In genomic region chr15:95943470-95943869, GRCm38 (mm10) we compare ENCODE assay signal across 8 mouse cellular contexts.
DNase-seq lines count a peak whose midpoint lies in the region; ATAC-seq and TF ChIP-seq lines count a peak whose summit lies in the region.

No protein-coding gene starts in this region.

- H3K4me1 ChIP-seq in forebrain, postnatal 0 days (ENCODE audit: insufficient read depth) = 0 out of 2 replicates have a peak, but pooled peaks cover 4% of the 10 kb centered on the region
- peaks cover 11% of the 10 kb centered on the region for H3K4me1 ChIP-seq in forebrain, embryonic 16.5 days (replicated peaks; ENCODE audit: control insufficient read depth, insufficient read depth, low read length)
- no peaks in the 10 kb centered on the region for H3K4me1 ChIP-seq in CH12.LX (ENCODE audit: control insufficient read depth in 1 of 2, insufficient read depth in 2 of 2)
- no peaks in the 10 kb centered on the region for H3K4me1 ChIP-seq in lung, embryonic 14.5 days (ENCODE audit: insufficient read depth)

- H3K4me2 ChIP-seq in forebrain, postnatal 0 days (ENCODE audit: low read depth) = no peak overlapping the region
- H3K4me2 ChIP-seq in forebrain, embryonic 16.5 days (ENCODE audit: low read length) = no peak overlapping the region
- H3K4me2 ChIP-seq in CH12.LX (ENCODE audit: insufficient read depth, low read depth, poor library complexity, severe bottlenecking) = no peak overlapping the region
- no peak overlapping the region for H3K4me2 ChIP-seq in lung, embryonic 14.5 days

- no peak for TF ChIP-seq EP300 in CH12.LX (IDR thresholded peaks at IDR 0.05; ENCODE audit: low read length)

- no peak overlapping the region for H3K9ac ChIP-seq in forebrain, postnatal 0 days
- no peak overlapping the region for H3K9ac ChIP-seq in forebrain, embryonic 16.5 days (replicated peaks; ENCODE audit: low read depth, low read length)
- H3K9ac ChIP-seq in CH12.LX (ENCODE audit: insufficient read depth, low read depth) = no peak overlapping the region
- H3K9ac ChIP-seq in lung, embryonic 14.5 days = no peak overlapping the region

- peak; percentile 79 for TF ChIP-seq RAD21 in CH12.LX (IDR thresholded peaks at IDR 0.05; ENCODE audit: low read depth, low read length)

- WGBS in forebrain, postnatal 0 days = 56% methylated on average over 4 of the region's 4 CpGs
- WGBS in forebrain, embryonic 16.5 days = 56% methylated on average over 4 of the region's 4 CpGs
- 58% methylated on average over 4 of the region's 4 CpGs for WGBS in lung, embryonic 14.5 days

- in situ Hi-C loops in CH12.LX (cut with MboI; ENCODE audit: low pct_ligation_motif_present, low pct_unique_long_range_greater_than_20kb, low sequenced_read_pairs) = loop anchor here (10.0 kb wide), 1 partner anchor 169 kb away; no protein-coding TSS in a partner anchor

- peak; percentile 52 for TF ChIP-seq CTCF in forebrain, postnatal 0 days (IDR thresholded peaks at IDR 0.05; ENCODE audit: low read depth)
- peak; percentile 27 to 77; a peak in 3 of 4 replicates for TF ChIP-seq CTCF in CH12.LX (conservative IDR thresholded peaks at IDR 0.05 in 1 of 2, IDR thresholded peaks at IDR 0.05 in 1 of 2; ENCODE audit: low read depth in 2 of 2, low read length in 2 of 2)
- TF ChIP-seq CTCF in lung, embryonic 14.5 days (IDR thresholded peaks at IDR 0.05; ENCODE audit: low read depth) = peak; percentile 70

- dilution Hi-C loops in CH12.LX (cut with MboI; ENCODE audit: extremely low pct_ligation_motif_present, extremely low pct_unique_long_range_greater_than_20kb, low sequenced_read_pairs) = no loop called here

- H3K36me3 ChIP-seq in forebrain, postnatal 0 days (ENCODE audit: insufficient read depth) = peaks cover 16% of the 10 kb centered on the region
- H3K36me3 ChIP-seq in forebrain, embryonic 16.5 days (ENCODE audit: control insufficient read depth, insufficient read depth) = peaks cover 8% of the 10 kb centered on the region; the same call in 1 of the 2 replicates
- H3K36me3 ChIP-seq in CH12.LX (replicated peaks in 1 of 2; ENCODE audit: control insufficient read depth in 1 of 2, insufficient read depth in 1 of 2, low read length in 1 of 2) = peaks cover 34 to 81% of the 10 kb centered on the region in 2 experiments
- peaks cover 31% of the 10 kb centered on the region for H3K36me3 ChIP-seq in lung, embryonic 14.5 days (ENCODE audit: insufficient read depth)

- no peak overlapping the region for H3K27ac ChIP-seq in forebrain, postnatal 0 days (ENCODE audit: low read depth, low read length)
- H3K27ac ChIP-seq in forebrain, embryonic 16.5 days (ENCODE audit: low read length) = no peak overlapping the region
- no peak overlapping the region for H3K27ac ChIP-seq in CH12.LX (ENCODE audit: insufficient read depth, low read depth)
- no peak overlapping the region for H3K27ac ChIP-seq in lung, embryonic 14.5 days (ENCODE audit: low read depth)

- no peak for ATAC-seq in forebrain, postnatal 0 days
- no peak for ATAC-seq in forebrain, embryonic 16.5 days
- peak; percentile 83 for ATAC-seq in erythroblast, adult 5-6 weeks (replicated peaks; ENCODE audit: low FRiP score, poor library complexity, severe bottlenecking)
- no peak; the same call in 1 of the 2 replicates for ATAC-seq in lung, embryonic 14.5 days (ENCODE audit: insufficient read depth)

- TF ChIP-seq POLR2A in CH12.LX (IDR thresholded peaks at IDR 0.05; ENCODE audit: low read depth, low read length) = no peak

- no peaks in the 10 kb centered on the region for H3K79me2 ChIP-seq in CH12.LX (replicated peaks; ENCODE audit: control insufficient read depth, extremely low read depth, insufficient read depth, poor library complexity, severe bottlenecking)

- no peaks in the 10 kb centered on the region for H3K27me3 ChIP-seq in forebrain, postnatal 0 days (ENCODE audit: insufficient read depth, low read length)
- H3K27me3 ChIP-seq in forebrain, embryonic 16.5 days (replicated peaks; ENCODE audit: control insufficient read depth, insufficient read depth, low read length) = no peaks in the 10 kb centered on the region
- H3K27me3 ChIP-seq in CH12.LX (replicated peaks) = no peaks in the 10 kb centered on the region
- H3K27me3 ChIP-seq in lung, embryonic 14.5 days (ENCODE audit: insufficient read depth, low read length) = no peaks in the 10 kb centered on the region

- DNase-seq in forebrain, postnatal 0 days = no peak
- peak; percentile 33 for DNase-seq in CH12.LX (ENCODE audit: extremely low read depth)
- peak; percentile 37 for DNase-seq in lung, embryonic 14.5 days
- no peak for DNase-seq in urinary bladder, adult 2 months (ENCODE audit: low spot score)
- no peak for DNase-seq in cerebellum, postnatal 4 days (ENCODE audit: low spot score in 2 of 2)
- no peak for DNase-seq in left cerebral cortex, adult 18-20 months (ENCODE audit: low spot score in 2 of 2)

- peaks cover 6% of the 10 kb centered on the region; the same call in 1 of the 2 replicates for H3K9me3 ChIP-seq in forebrain, postnatal 0 days (ENCODE audit: low read length)
- peaks cover 2% of the 10 kb centered on the region; the same call in 1 of the 2 replicates for H3K9me3 ChIP-seq in forebrain, embryonic 16.5 days (ENCODE audit: control insufficient read depth, low read length)
- H3K9me3 ChIP-seq in CH12.LX (replicated peaks; ENCODE audit: low read length) = peaks cover 13% of the 10 kb centered on the region
- H3K9me3 ChIP-seq in lung, embryonic 14.5 days (ENCODE audit: low read depth, low read length) = no peaks in the 10 kb centered on the region

- no peak overlapping the region for H3K4me3 ChIP-seq in forebrain, postnatal 0 days (ENCODE audit: low read depth, low read length)
- H3K4me3 ChIP-seq in forebrain, embryonic 16.5 days (replicated peaks; ENCODE audit: low read length) = no peak overlapping the region
- no peak overlapping the region for H3K4me3 ChIP-seq in CH12.LX (replicated peaks in 1 of 3; ENCODE audit: low read depth in 2 of 3, low read length in 2 of 3, poor library complexity in 1 of 3)
- H3K4me3 ChIP-seq in lung, embryonic 14.5 days (ENCODE audit: low read depth, low read length) = no peak overlapping the region

TF ChIP-seq in CH12.LX, 34 proteins besides CTCF, POLR2A, EP300 and RAD21:
- no peak for TF ChIP-seq IRF4 (IDR thresholded peaks at IDR 0.05; ENCODE audit: low read depth, low read length)
- TF ChIP-seq E2F4 (IDR thresholded peaks at IDR 0.05; ENCODE audit: insufficient replicate concordance, low read depth, low read length) = no peak
- TF ChIP-seq MAX (IDR thresholded peaks at IDR 0.05; ENCODE audit: low read length) = 0 out of 2 replicates have a peak, but pooled peaks have one; percentile 40
- peak; percentile 84 for TF ChIP-seq SMC3 (IDR thresholded peaks at IDR 0.05; ENCODE audit: low read depth, low read length)
- no peak for TF ChIP-seq CHD1 (IDR thresholded peaks at IDR 0.05; ENCODE audit: low read depth, low read length)
- no peak for TF ChIP-seq MYC (IDR thresholded peaks at IDR 0.05; ENCODE audit: low read depth, low read length)
- TF ChIP-seq ZC3H11A (IDR thresholded peaks at IDR 0.05; ENCODE audit: low read depth, low read length) = peak; percentile 59
- TF ChIP-seq TCF12 (IDR thresholded peaks at IDR 0.05; ENCODE audit: low read depth, low read length) = no peak

Comparison
In these comparisons a context has a peak if more than half of its experiments do, and no peak if none do; other contexts are left out.
1. DNase-seq: peak in CH12.LX (single experiment) and lung, embryonic 14.5 days (single experiment); none in forebrain, postnatal 0 days (single experiment), urinary bladder, adult 2 months (single experiment), cerebellum, postnatal 4 days (0 of 2) and left cerebral cortex, adult 18-20 months (0 of 2).
2. Peak in every context shown above with its lines, with median percentiles within 50 percentile points of each other: CTCF ChIP-seq.